Mouse (Mus musculus) midbrain, postnatal 0 days (tissue): ENCODE data around the gene Vav1. TPM values are rescaled to one million over a fixed set of nuclear protein-coding genes. Genes with fewer than 3 reads are reported as not detected.
A peak's percentile ranks its signal among the peaks of the same experiment; 100 is the strongest.

ENCODE experiments used
- ATAC-seq: fragments of 200-750 bp; cut with Nextera tagmentation; 2 replicates; pipeline ENCODE4 v1.8.0; 2017; ENCODE audit warnings: moderate number of reproducible peaks, mild to moderate bottlenecking, moderate TSS enrichment, moderate library complexity; ENCODE audit not compliant: low FRiP score
- DNase-seq: peaks from one replicate; pipeline ENCODE4 v3.0.0-alpha.2; 2015; ENCODE audit warnings: low spot score
- H3K27ac ChIP-seq: fragments of 300-500 bp; sonication (generic); 2 replicates; pipeline ENCODE4 v1.5.1; 2014; ENCODE audit warnings: low read depth, mild to moderate bottlenecking, low read length, mixed read lengths
- H3K27me3 ChIP-seq: fragments of 300-500 bp; sonication (generic); 2 replicates; pipeline ENCODE4 v1.6.1; 2014; ENCODE audit warnings: low read length, control low read depth, mixed read lengths; ENCODE audit not compliant: insufficient read depth
- H3K36me3 ChIP-seq: fragments of 300-500 bp; sonication (generic); 2 replicates; pipeline ENCODE4 v1.6.1; 2014; ENCODE audit warnings: low read length, control low read depth, mixed read lengths; ENCODE audit not compliant: insufficient read depth
- H3K4me1 ChIP-seq: fragments of 300-500 bp; sonication (generic); 2 replicates; pipeline ENCODE4 v1.6.1; 2014; ENCODE audit warnings: mild to moderate bottlenecking, control low read depth, antibody characterized with exemption, low read length, mixed read lengths; ENCODE audit not compliant: insufficient read depth
- H3K4me2 ChIP-seq: fragments of 300-500 bp; sonication (generic); 2 replicates; pipeline ENCODE4 v1.6.1; 2014; ENCODE audit warnings: low read depth, mild to moderate bottlenecking, low read length, mixed read lengths; ENCODE audit not compliant: poor library complexity, severe bottlenecking
- H3K4me3 ChIP-seq: fragments of 300-500 bp; sonication (generic); 2 replicates; pipeline ENCODE4 v1.5.1; 2014; ENCODE audit warnings: low read depth, mild to moderate bottlenecking, low read length, moderate library complexity
- H3K9ac ChIP-seq: fragments of 300-500 bp; sonication (generic); replicated peaks from 2 replicates; pipeline ENCODE4 v1.6.1; 2014; ENCODE audit warnings: mild to moderate bottlenecking, low read length, moderate library complexity, mixed read lengths; ENCODE audit not compliant: poor library complexity, severe bottlenecking
- H3K9me3 ChIP-seq: fragments of 300-500 bp; sonication (generic); 2 replicates; pipeline ENCODE4 v1.6.1; 2016; ENCODE audit warnings: low read length, control low read depth
- CTCF ChIP-seq: IDR thresholded peaks from 2 replicates; pipeline ENCODE4 v1.5.1; 2016; ENCODE audit warnings: antibody characterized with exemption, mild to moderate bottlenecking
- whole genome bisulfite sequencing: fragments of 180-500 bp; shearing (Covaris S2); extraction: QIAGEN DNeasy Blood & Tissue Kit; methylation state at CpG from one replicate; pipeline ENCODE4 v1.1.7; 2014; 5-methylcytosine and 5-hydroxymethylcytosine counted together
- polyA plus RNA-seq: library from polyadenylated mRNA; unstranded; fragments of >200 nt; fragmentation: Nextera tagmentation; extraction: Ambion mirVana; gene quantifications from 2 replicates; pipeline ENCODE4 v1.2.1, GENCODE M21; 2015
- total RNA-seq: library from RNA; depleted of rRNA; stranded (reverse); fragments of >200 nt; gene quantifications from 2 replicates; pipeline ENCODE4 v1.2.3, GENCODE M21; 2014

The Vav1 gene
- total and polyA plus RNA-seq, 2 experiments from 2014 or later, result 1.7 to 2.7 TPM

DNA sequence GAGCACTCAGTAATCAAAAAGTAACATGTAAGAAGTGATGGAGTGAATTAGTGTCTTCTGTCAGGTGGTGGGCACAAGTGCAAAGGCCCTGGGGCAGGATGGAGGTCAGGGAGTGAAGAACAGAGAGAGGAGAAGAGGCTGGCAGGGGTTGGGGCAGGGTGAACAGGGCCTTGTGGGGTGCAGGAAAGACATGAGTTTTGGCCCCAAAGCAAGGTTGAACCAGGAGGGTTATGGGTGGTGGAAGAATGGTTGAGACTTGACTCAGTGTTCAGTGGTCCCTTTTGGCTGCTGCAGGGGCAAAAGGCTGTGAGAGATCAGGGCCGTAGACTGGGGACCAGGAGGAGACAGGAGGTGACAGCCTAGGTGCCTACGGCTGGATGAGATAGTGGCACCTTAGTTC, 363 bp upstream of the Vav1 start:
- no peaks in the 10 kb centered on the region for H3K9me3 ChIP-seq
- no peak for ATAC-seq
- no peak for TF ChIP-seq CTCF
- H3K4me1 ChIP-seq, result 0 out of 2 replicates have a peak, but pooled peaks cover 2% of the 10 kb centered on the region
- H3K4me2 ChIP-seq, result no peak overlapping the region
- 91% methylated on average over 2 of the region's 2 CpGs for WGBS
- no peak overlapping the region for H3K9ac ChIP-seq
- H3K4me3 ChIP-seq, result no peak overlapping the region
- no peak overlapping the region for H3K27ac ChIP-seq
- no peaks in the 10 kb centered on the region for H3K36me3 ChIP-seq
- 0 out of 2 replicates have a peak, but pooled peaks cover 3% of the 10 kb centered on the region for H3K27me3 ChIP-seq
- no peak for DNase-seq

DNA sequence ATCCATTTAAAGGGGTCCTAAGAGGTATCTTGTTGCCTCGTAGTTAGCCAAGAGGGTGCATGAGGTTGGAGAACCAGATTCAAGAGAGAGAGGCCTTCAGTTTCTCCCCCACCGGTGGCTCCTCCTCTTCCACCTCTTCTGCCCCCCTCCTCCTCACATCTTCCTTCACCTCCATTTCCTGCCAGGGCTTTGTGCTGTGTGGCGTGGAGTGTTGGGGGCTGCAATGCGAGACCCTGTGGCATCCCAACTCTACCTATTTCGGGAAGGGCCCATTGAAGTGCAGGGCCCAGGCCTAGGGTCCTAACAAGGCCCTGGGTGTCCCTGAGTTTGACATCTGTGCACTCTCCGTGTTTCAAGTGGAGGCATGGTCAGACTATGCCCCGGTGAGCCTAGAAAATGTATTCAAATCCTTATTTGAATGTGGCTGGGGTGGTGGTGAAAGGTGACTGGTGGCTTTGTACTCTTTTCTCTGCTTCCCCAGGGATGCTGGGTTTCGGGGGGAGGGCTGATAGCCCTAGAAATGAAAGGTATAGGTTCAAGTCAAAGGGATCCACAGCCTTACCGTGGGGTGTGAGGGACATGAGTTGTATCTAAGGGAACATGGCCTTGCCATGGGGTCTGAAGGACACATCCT, 808 bp downstream of the Vav1 start:
- Histone ChIP-seq H3K4me3 (no peak overlapping the region), H3K4me1 (0 out of 2 replicates have a peak, but pooled peaks cover 2% of the 10 kb centered on the region), H3K27ac (no peak overlapping the region), H3K9me3 (no peaks in the 10 kb centered on the region), H3K4me2 (no peak overlapping the region), H3K9ac (no peak overlapping the region), H3K36me3 (no peaks in the 10 kb centered on the region), H3K27me3 (no peaks in the 10 kb centered on the region)
- WGBS, result 53% methylated on average over 9 of the region's 9 CpGs
- TF ChIP-seq CTCF, result no peak
- DNase-seq (no peak), ATAC-seq (no peak)

DNA sequence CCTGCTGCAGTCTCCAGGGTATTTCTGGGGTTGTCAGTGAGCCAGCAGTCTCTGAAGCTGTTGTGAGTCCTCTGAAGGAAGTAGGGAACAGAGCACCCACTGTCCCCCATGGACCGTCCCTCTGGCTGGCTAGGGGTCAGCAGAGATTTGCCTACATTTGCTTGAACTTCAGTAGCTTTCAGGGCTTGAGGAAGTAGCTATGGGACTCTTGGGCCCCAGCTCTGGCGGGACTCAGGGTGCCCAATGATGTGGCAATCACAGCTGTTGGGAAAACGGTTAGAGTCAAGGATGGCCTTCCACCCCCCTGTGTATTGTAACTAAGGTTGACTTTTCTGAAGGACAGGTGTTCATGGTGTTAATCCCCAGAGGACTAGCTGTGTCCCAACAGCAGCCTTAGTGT, 1.5 kb downstream of the Vav1 start:
- 74% methylated on average over 3 of the region's 3 CpGs for WGBS
- H3K27ac ChIP-seq, result no peak overlapping the region
- 0 out of 2 replicates have a peak, but pooled peaks cover 2% of the 10 kb centered on the region for H3K4me1 ChIP-seq
- H3K9ac ChIP-seq, result no peak overlapping the region
- TF ChIP-seq CTCF, result no peak
- no peak for DNase-seq
- ATAC-seq, result no peak
- no peak overlapping the region for H3K4me3 ChIP-seq
- no peaks in the 10 kb centered on the region for H3K27me3 ChIP-seq
- no peaks in the 10 kb centered on the region for H3K36me3 ChIP-seq
- H3K4me2 ChIP-seq, result no peak overlapping the region
- no peaks in the 10 kb centered on the region for H3K9me3 ChIP-seq

DNA sequence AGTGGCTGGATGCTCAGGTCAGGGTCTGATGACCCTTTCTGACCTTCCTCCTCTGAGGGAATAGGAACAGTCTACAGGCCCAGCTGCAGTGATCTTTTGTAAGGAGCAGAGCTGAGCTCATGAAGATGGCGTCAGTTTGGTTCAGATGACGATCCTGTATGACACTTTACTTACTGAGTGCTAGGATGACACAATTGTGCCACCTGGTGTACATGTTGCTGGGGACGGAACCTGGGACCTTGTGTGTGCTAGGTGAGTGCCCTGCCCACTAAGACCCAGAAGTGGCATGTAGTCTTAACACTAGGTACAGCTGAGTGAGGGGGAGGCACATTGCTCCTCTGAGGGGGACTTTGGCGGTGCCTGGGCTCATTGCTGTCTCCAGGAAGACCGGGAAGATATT, 5.0 kb downstream of the Vav1 start:
- H3K4me1 ChIP-seq, result no peaks in the 10 kb centered on the region

DNA sequence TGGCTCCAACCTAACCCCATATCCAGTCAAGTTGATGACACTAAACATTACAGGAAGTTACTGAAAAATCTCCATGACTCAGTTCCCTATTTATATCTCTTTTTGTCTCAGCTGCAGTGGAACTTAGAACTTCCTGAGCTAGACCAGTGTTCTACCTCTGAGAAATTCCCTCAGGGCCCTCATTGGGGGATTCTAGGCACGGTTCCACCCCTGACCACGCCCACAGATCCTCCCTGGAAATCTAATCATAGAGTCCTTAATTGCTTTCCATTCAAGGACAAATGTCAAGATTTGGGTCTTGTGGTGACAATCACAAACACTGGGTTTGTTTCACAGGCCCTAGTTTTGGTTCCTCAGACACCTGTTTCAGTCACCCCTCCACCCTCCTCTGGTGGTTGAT, 6.2 kb downstream of the Vav1 start:
- Histone ChIP-seq H3K27me3 (no peaks in the 10 kb centered on the region), H3K9ac (no peak overlapping the region), H3K27ac (no peak overlapping the region), H3K9me3 (no peaks in the 10 kb centered on the region), H3K4me2 (no peak overlapping the region), H3K36me3 (no peaks in the 10 kb centered on the region), H3K4me3 (no peak overlapping the region), H3K4me1 (no peaks in the 10 kb centered on the region)
- no peak for DNase-seq
- no peak for TF ChIP-seq CTCF
- 72% methylated on average over 2 of the region's 2 CpGs for WGBS
- ATAC-seq, result no peak

More for the DNA sequence above, 5.0 kb downstream of the Vav1 start:
- H3K27me3 ChIP-seq, result no peaks in the 10 kb centered on the region
- no peak overlapping the region for H3K27ac ChIP-seq
- no peak overlapping the region for H3K4me3 ChIP-seq
- no peaks in the 10 kb centered on the region for H3K36me3 ChIP-seq
- H3K9ac ChIP-seq, result no peak overlapping the region
- 84% methylated on average over 5 of the region's 5 CpGs for WGBS
- no peaks in the 10 kb centered on the region for H3K9me3 ChIP-seq
- no peak for ATAC-seq
- H3K4me2 ChIP-seq, result no peak overlapping the region
- no peak for DNase-seq
- TF ChIP-seq CTCF, result no peak

DNA sequence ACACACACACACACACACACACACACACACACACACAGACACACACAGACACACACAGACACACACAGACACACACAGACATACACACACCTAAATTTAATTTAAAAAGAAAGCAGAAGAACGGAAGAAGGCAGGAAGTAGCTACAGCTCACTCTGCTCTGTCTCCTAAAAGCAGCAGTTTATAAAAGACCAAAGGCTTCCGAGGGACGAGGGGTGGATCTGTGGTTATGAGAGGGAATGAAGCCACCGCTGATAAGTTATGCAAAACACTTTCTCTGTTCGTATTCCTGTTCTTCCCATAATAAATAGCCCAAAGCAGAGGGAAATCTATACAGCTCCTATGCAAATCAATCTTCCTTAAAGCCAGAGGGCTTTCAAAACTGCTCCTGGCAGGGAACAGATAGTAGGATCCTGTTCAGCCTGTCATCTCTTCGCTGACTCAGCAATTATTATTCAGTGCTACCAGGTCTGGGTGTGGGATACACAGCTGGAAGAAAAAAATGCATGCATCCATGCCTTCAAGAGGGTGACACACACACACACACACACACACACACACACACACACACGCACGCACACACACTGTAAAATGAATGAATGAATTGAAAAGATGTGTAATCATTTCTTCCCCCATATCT, 7.9 kb downstream of the Vav1 start:
- no peaks in the 10 kb centered on the region for H3K27me3 ChIP-seq
- DNase-seq (no peak), ATAC-seq (peak; percentile 53)
- no peak overlapping the region for H3K4me2 ChIP-seq
- H3K4me3 ChIP-seq, result no peak overlapping the region
- no peak for TF ChIP-seq CTCF
- H3K9ac ChIP-seq, result no peak overlapping the region
- 55% methylated on average over 8 of the region's 8 CpGs for WGBS
- H3K36me3 ChIP-seq, result no peaks in the 10 kb centered on the region
- no peaks in the 10 kb centered on the region for H3K9me3 ChIP-seq
- no peaks in the 10 kb centered on the region for H3K4me1 ChIP-seq
- no peak overlapping the region for H3K27ac ChIP-seq
